Mouse (Mus musculus) kidney, adult 2 months (tissue): ENCODE measurements around the gene Tmem200b.

Source experiments
- CTCF ChIP-seq: fragments of 200-500 bp; conservative IDR thresholded peaks from 2 replicates; pipeline ENCODE4 v1.5.1; 2011; ENCODE audit warnings: low read depth, mild to moderate bottlenecking, control low read depth, low read length, moderate library complexity, mixed read lengths; ENCODE audit not compliant: insufficient read depth, insufficient read length
- POLR2A ChIP-seq: fragments of 200-500 bp; IDR thresholded peaks from one replicate; pipeline ENCODE4 v1.6.1; 2011; ENCODE audit warnings: low read depth, low read length, control low read depth

- no peak for TF ChIP-seq CTCF
- no peak for TF ChIP-seq POLR2A
Observed at GRCm38 (mm10) chr4:131883571-131883970, 38.0 kb upstream of the Tmem200b start.
